In genomic region chr7:83644761-83645160, GRCm38 (mm10) we compare ENCODE assay signal across 25 mouse cellular contexts. TPM values are rescaled to one million over a fixed set of nuclear protein-coding genes. Genes with fewer than 3 reads are reported as not detected.
A peak's percentile ranks its signal among the peaks of the same experiment; 100 is the strongest.
DNase-seq lines count a peak whose midpoint lies in the region; ATAC-seq and TF ChIP-seq lines count a peak whose summit lies in the region.
"Had no signal": no experiment of that assay in that cellular context is flagged by ENCODE, and none has a peak within 500 bp of the region (broad histone marks: within the 10 kb centered on the region; RNA-seq: fewer than 3 reads in every experiment).

No protein-coding gene starts in this region.

- H3K4me3 ChIP-seq in liver, adult 2 months (ENCODE audit: insufficient read depth, low read depth, low read length): no peak overlapping the region
- no peak overlapping the region for H3K4me3 ChIP-seq in liver, embryonic 11.5 days (ENCODE audit: low read depth, low read length)
- no peak overlapping the region for H3K4me3 ChIP-seq in bone marrow macrophage, adult 2 months (ENCODE audit: insufficient read depth, low read length)
- no peak overlapping the region for H3K4me3 ChIP-seq in macrophage (ENCODE audit: inconsistent target)
- no peak overlapping the region for H3K4me3 ChIP-seq in midbrain, embryonic 10.5 days
- H3K4me3 ChIP-seq in intestine, embryonic 16.5 days (ENCODE audit: low read length): no peak overlapping the region
- H3K4me3 ChIP-seq: embryonic facial prominence, embryonic 10.5 days; embryonic facial prominence, embryonic 13.5 days; erythroblast, embryonic 14.5 days; forebrain, embryonic 12.5 days; forebrain, embryonic 15.5 days; heart, embryonic 12.5 days; heart, embryonic 15.5 days; hindbrain, embryonic 10.5 days; hindbrain, embryonic 13.5 days had no signal

- TF ChIP-seq CTCF in liver, adult 2 months (IDR thresholded peaks at IDR 0.05; ENCODE audit: low read depth, low read length): no peak
- TF ChIP-seq CTCF in bone marrow macrophage, adult 2 months (IDR thresholded peaks at IDR 0.05; ENCODE audit: low read depth, low read length): no peak

- no peak overlapping the region for H3K4me2 ChIP-seq in liver, embryonic 11.5 days
- no peak overlapping the region for H3K4me2 ChIP-seq in intestine, embryonic 16.5 days (ENCODE audit: low read depth, low read length)
- H3K4me2 ChIP-seq: embryonic facial prominence, embryonic 13.5 days; forebrain, embryonic 12.5 days; forebrain, embryonic 15.5 days; heart, embryonic 12.5 days; heart, embryonic 15.5 days; hindbrain, embryonic 13.5 days had no signal

- WGBS in liver, adult 2 months: 14% methylated on average over 2 of the region's 2 CpGs
- 71% methylated on average over 2 of the region's 2 CpGs for WGBS in liver, embryonic 11.5 days
- 96% methylated on average over 2 of the region's 2 CpGs for WGBS in macrophage (ENCODE audit: missing documents)
- 89% methylated on average over 2 of the region's 2 CpGs for WGBS in midbrain, embryonic 10.5 days
- 81% methylated on average over 2 of the region's 2 CpGs for WGBS in intestine, embryonic 16.5 days

- H3K27ac ChIP-seq in liver, adult 2 months (replicated peaks; ENCODE audit: insufficient read depth, low read depth, low read length): no peak overlapping the region
- no peak overlapping the region for H3K27ac ChIP-seq in liver, embryonic 11.5 days (ENCODE audit: low read depth, low read length)
- peak overlapping the region; percentile 55; the same call in 1 of the 2 replicates for H3K27ac ChIP-seq in bone marrow macrophage, adult 2 months (ENCODE audit: insufficient read depth, low read depth, low read length)
- peak overlapping the region; percentile 58 for H3K27ac ChIP-seq in macrophage
- H3K27ac ChIP-seq in midbrain, embryonic 10.5 days (replicated peaks): no peak overlapping the region
- H3K27ac ChIP-seq in intestine, embryonic 16.5 days (ENCODE audit: low read length): no peak overlapping the region
- H3K27ac ChIP-seq: embryonic facial prominence, embryonic 10.5 days; embryonic facial prominence, embryonic 13.5 days; forebrain, embryonic 12.5 days; forebrain, embryonic 15.5 days; heart, embryonic 15.5 days; hindbrain, embryonic 10.5 days; hindbrain, embryonic 13.5 days had no signal

- ATAC-seq in liver, embryonic 11.5 days (replicated peaks; ENCODE audit: low FRiP score): no peak
- no peak for ATAC-seq in intestine, embryonic 16.5 days
- ATAC-seq: CD4-positive, CD25-positive, alpha-beta regulatory T cell, adult 4 months; forebrain, embryonic 15.5 days had no signal

- H3K79me2 ChIP-seq in liver, adult 2 months (ENCODE audit: control insufficient read depth, insufficient read depth, low read length): no peaks in the 10 kb centered on the region
- H3K79me2 ChIP-seq in macrophage (ENCODE audit: inconsistent target): peaks cover 23% of the 10 kb centered on the region; the same call in 1 of the 2 replicates

- H3K9ac ChIP-seq in liver, adult 2 months (ENCODE audit: low read depth, low read length): no peak overlapping the region
- H3K9ac ChIP-seq in liver, embryonic 11.5 days (ENCODE audit: low read depth, low read length): no peak overlapping the region
- H3K9ac ChIP-seq in intestine, embryonic 16.5 days (ENCODE audit: low read depth, low read length): no peak overlapping the region
- H3K9ac ChIP-seq: embryonic facial prominence, embryonic 13.5 days; forebrain, embryonic 12.5 days; forebrain, embryonic 15.5 days; heart, embryonic 12.5 days; heart, embryonic 15.5 days; hindbrain, embryonic 13.5 days had no signal

- DNase-seq in liver, adult 2 months (ENCODE audit: extremely low read depth, low read depth, low spot score): peak; percentile 51
- no peak for DNase-seq in liver, embryonic 11.5 days (ENCODE audit: low spot score)
- DNase-seq in midbrain, embryonic 10.5 days (ENCODE audit: low spot score): no peak
- DNase-seq: adrenal gland, adult 2 months; adrenal gland, postnatal 14 days; cerebellum, adult 11-12 months; cerebellum, adult 8-10 months; cerebellum, postnatal 10 days; embryo, embryonic 11 days; gastrocnemius, postnatal 25 days; heart, postnatal 10 days; heart, postnatal 36 days had no signal

- H3K27me3 ChIP-seq in liver, adult 2 months (ENCODE audit: control insufficient read depth, insufficient read depth, low read length): no peaks in the 10 kb centered on the region
- H3K27me3 ChIP-seq in liver, embryonic 11.5 days (replicated peaks; ENCODE audit: control insufficient read depth, insufficient read depth, low read length): no peaks in the 10 kb centered on the region
- H3K27me3 ChIP-seq in midbrain, embryonic 10.5 days (ENCODE audit: low read depth, poor library complexity, severe bottlenecking): no peaks in the 10 kb centered on the region
- no peaks in the 10 kb centered on the region for H3K27me3 ChIP-seq in intestine, embryonic 16.5 days (replicated peaks; ENCODE audit: control insufficient read depth, insufficient read depth, low read length)
- H3K27me3 ChIP-seq: embryonic facial prominence, embryonic 13.5 days; forebrain, embryonic 12.5 days; forebrain, embryonic 15.5 days; heart, embryonic 12.5 days; heart, embryonic 15.5 days; hindbrain, embryonic 13.5 days had no signal

- H3K36me3 ChIP-seq in liver, adult 2 months (ENCODE audit: control insufficient read depth, insufficient read depth, low read length): peaks cover 30% of the 10 kb centered on the region
- H3K36me3 ChIP-seq in liver, embryonic 11.5 days (ENCODE audit: control insufficient read depth, insufficient read depth, low read length): peaks cover 3% of the 10 kb centered on the region; the same call in 1 of the 2 replicates
- peaks cover 66% of the 10 kb centered on the region for H3K36me3 ChIP-seq in macrophage (ENCODE audit: inconsistent target)
- peaks cover 13% of the 10 kb centered on the region for H3K36me3 ChIP-seq in midbrain, embryonic 10.5 days
- H3K36me3 ChIP-seq in intestine, embryonic 16.5 days (ENCODE audit: control insufficient read depth, insufficient read depth, low read length): peaks cover 14% of the 10 kb centered on the region
- H3K36me3 ChIP-seq: forebrain, embryonic 15.5 days; hindbrain, embryonic 13.5 days had no signal

- peaks cover 1% of the 10 kb centered on the region for H3K4me1 ChIP-seq in liver, adult 2 months (ENCODE audit: control insufficient read depth, insufficient read depth, low read length)
- no peaks in the 10 kb centered on the region for H3K4me1 ChIP-seq in liver, embryonic 11.5 days (replicated peaks; ENCODE audit: control insufficient read depth, insufficient read depth, low read length)
- peaks cover 46% of the 10 kb centered on the region for H3K4me1 ChIP-seq in bone marrow macrophage, adult 2 months (ENCODE audit: control insufficient read depth, insufficient read depth, low read length)
- peaks cover 6% of the 10 kb centered on the region for H3K4me1 ChIP-seq in midbrain, embryonic 10.5 days
- no peaks in the 10 kb centered on the region for H3K4me1 ChIP-seq in intestine, embryonic 16.5 days (ENCODE audit: control insufficient read depth, insufficient read depth, low read length)
- H3K4me1 ChIP-seq: forebrain, embryonic 15.5 days; hindbrain, embryonic 13.5 days had no signal

- H3K9me3 ChIP-seq in liver, embryonic 11.5 days (ENCODE audit: control insufficient read depth, low read length): no peaks in the 10 kb centered on the region
- no peaks in the 10 kb centered on the region for H3K9me3 ChIP-seq in midbrain, embryonic 10.5 days (replicated peaks)
- no peaks in the 10 kb centered on the region for H3K9me3 ChIP-seq in intestine, embryonic 16.5 days (ENCODE audit: control insufficient read depth, low read length)
- H3K9me3 ChIP-seq: embryonic facial prominence, embryonic 10.5 days; embryonic facial prominence, embryonic 13.5 days; forebrain, embryonic 12.5 days; forebrain, embryonic 15.5 days; heart, embryonic 12.5 days; heart, embryonic 15.5 days; hindbrain, embryonic 10.5 days; hindbrain, embryonic 13.5 days had no signal

- TF ChIP-seq POLR2A in liver, adult 2 months (IDR thresholded peaks at IDR 0.05; ENCODE audit: extremely low read depth, insufficient read depth, low read length): no peak
- no peak for TF ChIP-seq POLR2A in bone marrow macrophage, adult 2 months (IDR thresholded peaks at IDR 0.05; ENCODE audit: borderline replicate concordance, low read depth, low read length)

RNA-seq across cellular contexts. Expression of gene Stard5, which starts 13.0 kb away (rescaled TPM):
- total RNA-seq in liver, adult 2 months (2014; rRNA removed): 127 and 130 TPM in 2 replicates
- polyA plus RNA-seq in liver, adult 2 months (2012; rRNA removed): 66.9 and 71.2 TPM in 2 replicates
- polyA plus RNA-seq in liver, embryonic 11.5 days (2014; fragmentation: Nextera tagmentation; extraction: Ambion mirVana): 9.2 and 10.8 TPM in 2 replicates
- polyA plus RNA-seq in bone marrow macrophage, adult 2 months (2012; ENCODE audit: insufficient read depth, insufficient read length, missing spikeins): 37.0 and 41.8 TPM in 2 replicates
- total RNA-seq in macrophage (2018; cell fraction: chromatin; rRNA removed): 100 to 1,000 TPM in 3 of 26 experiments, 10 to 100 TPM in 23; 43.6 to 155 (median 65.3) TPM
- total RNA-seq in macrophage (2018; cell fraction: cytosol; rRNA removed): 10 to 100 TPM; 24.2 to 49.4 (median 32.9) TPM
- total RNA-seq in macrophage (2018; cell fraction: nucleus; rRNA removed): 100 to 1,000 TPM in 2 of 26 experiments, 10 to 100 TPM in 24; 38.4 to 155 (median 62.9) TPM
- polyA plus RNA-seq in macrophage (2018): 28.1 to 48.0 TPM (median 29.5 TPM) in 3 replicates
- 12.6 and 13.5 TPM in 2 replicates for polyA plus RNA-seq in midbrain, embryonic 10.5 days (2016; fragmentation: Nextera tagmentation; extraction: Ambion mirVana)
- polyA plus RNA-seq in intestine, embryonic 16.5 days (2015; fragmentation: Nextera tagmentation; extraction: Ambion mirVana): 67.7 and 77.3 TPM in 2 replicates

Comparison
In these comparisons a context has a peak if more than half of its experiments do, and no peak if none do; other contexts are left out.
1. H3K27ac ChIP-seq: peak in bone marrow macrophage, adult 2 months (single experiment) and macrophage (single experiment); none in liver, adult 2 months (single experiment), liver, embryonic 11.5 days (single experiment), midbrain, embryonic 10.5 days (single experiment) and intestine, embryonic 16.5 days (single experiment).